Mouse (Mus musculus) brown adipose tissue, adult 24 weeks (tissue): ENCODE measurements at regions not wholly inside any gene's neighbourhood (a gene's known extent, or its start where the extent isn't known, plus 50 kb on each side); places are given as distances from the start of the nearest gene placed in this dataset.

Experiments used
- H3K27ac ChIP-seq: fragments of 200-500 bp; replicated peaks from 2 replicates; pipeline ENCODE4 v1.5.1; 2012; ENCODE audit warnings: low read depth, mild to moderate bottlenecking, low read length
- H3K4me1 ChIP-seq: fragments of 200-500 bp; 2 replicates; pipeline ENCODE4 v1.6.1; 2012; ENCODE audit warnings: low read length, mixed read lengths; ENCODE audit not compliant: control insufficient read depth, insufficient read depth, insufficient read length
- H3K4me3 ChIP-seq: fragments of 200-500 bp; 2 replicates; pipeline ENCODE4 v1.5.1; 2012; ENCODE audit warnings: low read depth, mild to moderate bottlenecking, low read length, moderate library complexity; ENCODE audit not compliant: insufficient read depth

DNA sequence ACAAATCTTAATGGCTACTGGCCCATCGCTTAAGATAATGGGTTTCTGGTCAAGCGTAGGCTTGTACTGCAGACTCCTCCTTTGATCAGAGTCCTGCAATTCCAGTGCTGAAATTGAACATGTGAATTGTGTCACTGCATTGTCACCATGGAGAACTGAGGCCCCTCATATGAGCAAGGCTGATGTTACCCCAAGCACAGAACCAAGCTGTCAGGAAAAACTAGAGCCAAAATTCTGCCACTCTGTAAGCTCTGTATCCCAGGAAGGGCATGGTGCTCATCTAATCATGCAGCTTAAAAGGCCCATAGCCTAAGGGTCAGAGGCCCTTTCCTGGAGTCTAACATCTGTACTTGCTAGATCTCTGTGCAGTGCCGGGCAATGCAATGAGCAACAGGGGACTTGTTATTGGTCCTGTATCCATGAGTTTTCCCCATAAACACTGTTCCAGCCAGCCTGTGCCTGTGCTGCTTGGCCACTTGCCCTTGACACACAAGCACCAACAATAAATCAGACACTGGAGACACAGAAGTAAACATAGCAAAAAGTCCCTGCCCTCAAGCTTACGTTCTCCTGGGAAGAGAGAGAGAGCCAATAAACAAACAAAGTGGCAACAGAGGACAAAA, 760.2 kb downstream of the 1700064H15Rik start:
- no peak overlapping the region for H3K27ac ChIP-seq
- no peak overlapping the region for H3K4me3 ChIP-seq
- no peaks in the 10 kb centered on the region for H3K4me1 ChIP-seq

DNA sequence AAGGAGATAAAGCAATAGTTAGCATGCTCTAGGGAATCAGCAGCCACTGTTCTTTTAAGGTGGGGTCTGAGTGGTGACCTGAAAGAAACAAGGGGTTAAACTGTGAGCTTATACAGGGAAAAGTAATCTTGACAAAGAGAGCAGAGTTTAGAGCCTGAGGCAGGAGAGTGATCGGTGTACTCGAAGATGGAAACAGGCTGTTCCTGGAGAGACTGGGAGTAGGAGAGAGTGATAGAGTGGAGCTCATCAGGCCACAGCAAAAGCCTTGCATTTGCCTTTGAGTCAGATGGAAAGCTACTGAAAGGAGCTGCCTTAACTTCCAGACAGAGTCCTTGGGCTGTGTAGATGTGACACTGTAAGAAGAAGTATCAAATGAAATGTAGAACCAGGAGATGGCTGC, 759.7 kb downstream of the 1700064H15Rik start:
- Histone ChIP-seq H3K27ac (no peak overlapping the region), H3K4me3 (no peak overlapping the region), H3K4me1 (no peaks in the 10 kb centered on the region)

DNA sequence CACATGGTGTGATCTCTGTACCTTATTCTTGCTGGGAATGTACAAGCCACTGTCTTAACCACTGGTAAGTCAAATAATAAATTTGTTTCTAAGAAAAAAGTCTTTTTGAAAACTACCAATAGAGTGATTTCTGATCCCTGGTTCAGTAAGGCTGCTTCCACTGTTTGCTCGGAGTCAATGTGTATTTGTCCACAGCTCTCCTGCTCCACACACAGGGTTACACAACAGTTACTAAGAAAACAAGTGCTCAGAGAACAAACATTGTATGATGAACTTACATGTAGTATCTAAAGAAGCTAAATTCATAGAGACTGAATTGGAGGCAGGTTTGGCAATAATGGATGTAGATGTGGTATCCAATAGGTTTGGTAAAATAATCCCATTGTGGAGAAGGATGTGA, 751.4 kb downstream of the 1700064H15Rik start:
- no peak overlapping the region for H3K4me3 ChIP-seq
- H3K4me1 ChIP-seq: no peaks in the 10 kb centered on the region
- no peak overlapping the region for H3K27ac ChIP-seq

DNA sequence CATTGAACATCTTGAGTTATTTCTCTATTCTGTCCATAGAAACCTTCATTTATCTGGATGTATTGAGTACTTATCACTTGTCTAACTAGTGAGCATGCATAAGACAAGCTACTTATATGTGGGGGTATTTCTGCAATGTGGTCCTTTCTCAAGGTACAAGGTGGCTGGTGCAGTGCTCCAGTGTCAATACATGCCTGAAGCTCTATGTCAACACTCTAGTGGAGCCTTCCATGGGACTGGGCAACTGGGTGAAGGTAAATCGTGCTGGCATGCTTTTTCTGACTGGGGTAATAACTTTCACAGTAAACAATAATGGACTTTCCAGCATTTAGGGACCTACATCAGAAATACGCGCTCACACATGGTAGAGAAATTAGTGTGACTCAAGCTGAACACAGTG, 750.9 kb downstream of the 1700064H15Rik start:
- Histone ChIP-seq H3K27ac (no peak overlapping the region), H3K4me1 (no peaks in the 10 kb centered on the region), H3K4me3 (no peak overlapping the region)

DNA sequence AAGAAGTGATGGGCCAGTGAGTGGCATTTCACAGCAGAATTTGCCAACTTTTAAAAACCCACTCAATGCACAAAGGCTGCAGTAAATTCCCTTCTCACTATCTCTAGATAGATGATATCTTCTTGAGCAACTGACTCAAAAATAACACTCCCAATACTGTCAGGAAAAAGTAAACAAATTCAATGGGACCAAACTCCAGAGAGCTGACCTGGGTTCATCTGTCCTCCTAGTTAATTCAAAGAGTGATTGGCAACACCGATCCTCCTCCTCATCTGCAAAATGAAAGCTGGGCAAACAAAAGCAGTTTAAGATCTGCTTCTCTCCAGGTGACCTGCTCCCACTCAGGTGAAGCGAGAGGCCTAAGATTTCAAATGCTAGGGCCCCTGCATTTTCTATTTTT, 747.3 kb downstream of the 1700064H15Rik start:
- Histone ChIP-seq H3K27ac (no peak overlapping the region), H3K4me3 (no peak overlapping the region), H3K4me1 (no peaks in the 10 kb centered on the region)

DNA sequence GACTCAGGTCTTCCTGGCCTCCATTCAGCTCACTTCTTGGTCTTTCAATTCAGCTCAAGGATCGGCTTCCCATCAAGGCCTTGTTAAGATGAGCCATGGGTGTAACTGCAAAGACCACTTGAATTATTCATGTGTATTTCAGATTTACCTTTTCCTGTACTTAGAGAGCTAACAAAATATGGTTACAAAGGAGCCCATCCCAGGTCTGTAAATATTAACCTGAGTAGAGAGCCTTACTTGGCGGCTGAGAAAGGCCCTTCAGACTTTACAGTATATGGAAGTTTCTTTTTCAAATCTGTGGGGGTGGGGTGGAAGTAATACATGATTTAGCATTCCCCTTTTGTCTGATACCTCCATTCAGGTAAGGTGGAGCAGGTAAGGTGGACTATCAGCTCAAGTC, 735.7 kb downstream of the 1700064H15Rik start:
- Histone ChIP-seq H3K27ac (no peak overlapping the region), H3K4me1 (no peaks in the 10 kb centered on the region), H3K4me3 (no peak overlapping the region)

DNA sequence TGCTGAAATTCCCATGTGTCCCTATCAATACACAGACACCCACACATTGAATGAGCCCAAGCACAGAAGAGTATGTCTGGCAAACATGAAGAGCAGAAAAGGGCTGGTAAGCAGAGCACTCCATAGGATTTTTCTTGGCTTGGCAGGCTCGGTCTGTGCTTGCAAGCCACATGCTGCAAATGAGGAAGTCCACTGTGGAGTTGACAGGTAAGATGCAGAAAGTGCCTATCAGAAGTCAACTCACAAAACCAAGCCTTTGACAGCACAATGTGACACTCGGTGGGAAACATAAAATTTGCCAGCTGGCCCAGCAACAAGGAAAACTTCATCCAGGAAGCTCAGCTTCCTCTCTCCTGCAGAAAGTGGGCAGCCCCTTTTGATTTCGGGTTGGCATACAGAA, 722.7 kb downstream of the 1700064H15Rik start:
- no peak overlapping the region for H3K27ac ChIP-seq
- H3K4me3 ChIP-seq: no peak overlapping the region
- no peaks in the 10 kb centered on the region for H3K4me1 ChIP-seq

DNA sequence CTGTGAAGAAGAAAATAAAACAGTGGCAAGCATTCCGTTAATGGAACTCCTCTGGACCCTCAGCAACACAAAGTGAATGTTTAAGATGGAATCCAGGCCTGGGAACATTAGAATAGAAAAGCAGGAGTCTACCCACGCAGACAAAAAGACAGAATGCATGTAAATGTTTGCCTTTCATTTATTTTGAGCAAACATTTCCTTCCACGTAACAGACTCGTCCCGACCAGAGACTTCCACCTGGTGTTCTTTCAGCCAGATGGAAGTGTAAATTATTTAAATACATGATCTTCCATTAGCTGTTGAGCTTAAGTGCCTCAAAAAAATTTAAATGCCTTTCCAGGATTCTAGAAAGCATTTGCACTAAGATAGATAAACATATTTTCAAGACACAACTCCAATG, 722.3 kb downstream of the 1700064H15Rik start:
- Histone ChIP-seq H3K4me3 (no peak overlapping the region), H3K4me1 (no peaks in the 10 kb centered on the region), H3K27ac (no peak overlapping the region)

DNA sequence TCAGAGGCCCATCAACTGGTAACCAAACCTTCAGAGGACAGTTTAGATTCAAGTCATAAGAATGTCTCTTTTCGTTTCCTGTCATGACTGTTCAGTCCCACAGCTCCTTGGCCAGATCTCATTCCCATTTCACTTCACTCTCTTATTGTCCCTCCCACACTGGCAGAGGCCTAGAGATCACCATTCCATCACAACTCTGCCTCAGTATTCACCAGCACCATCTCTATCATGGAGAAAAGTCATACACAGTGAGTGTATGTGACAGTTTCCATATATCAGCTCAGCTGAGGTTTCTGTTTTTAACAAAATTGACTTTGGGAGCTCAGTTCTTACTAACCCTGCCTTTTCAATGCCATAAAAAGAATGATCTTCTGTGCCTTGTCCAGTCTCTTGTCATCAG, 719.7 kb downstream of the 1700064H15Rik start:
- Histone ChIP-seq H3K4me1 (no peaks in the 10 kb centered on the region), H3K27ac (no peak overlapping the region), H3K4me3 (no peak overlapping the region)

DNA sequence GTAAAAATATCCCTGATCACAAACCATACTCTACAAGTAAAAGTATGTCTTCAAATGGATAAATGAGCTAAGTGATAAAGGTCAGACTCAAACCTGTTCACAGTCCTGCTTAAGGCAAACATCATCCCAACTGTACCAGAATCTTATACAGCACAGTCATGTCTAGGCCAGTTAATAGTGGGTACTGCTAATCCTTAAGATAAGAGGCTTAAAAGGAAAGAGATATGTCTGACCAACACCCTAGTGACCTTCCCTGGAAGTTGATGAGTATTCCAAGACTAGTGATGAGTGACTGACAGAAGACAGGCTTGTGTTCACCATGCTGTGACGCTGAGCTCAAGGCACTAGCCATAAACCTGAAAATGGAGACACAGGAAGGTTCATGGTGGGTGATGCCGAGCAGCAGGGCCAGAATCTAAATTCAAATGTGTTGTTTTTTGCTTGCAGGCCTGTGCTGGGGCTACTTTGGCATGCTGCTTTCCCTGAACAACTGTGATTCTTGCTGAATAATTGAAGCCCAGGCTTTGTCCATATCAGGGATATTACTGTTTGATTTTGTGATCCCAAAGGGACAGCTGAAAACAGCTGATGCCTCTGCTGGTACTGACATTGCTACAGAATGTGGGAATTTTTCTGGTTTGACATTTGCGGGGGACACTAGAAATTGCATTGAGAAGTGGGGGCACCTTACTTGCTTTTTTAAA, 699.9 kb downstream of the 1700064H15Rik start:
- Histone ChIP-seq H3K4me3 (no peak overlapping the region), H3K27ac (no peak overlapping the region)

DNA sequence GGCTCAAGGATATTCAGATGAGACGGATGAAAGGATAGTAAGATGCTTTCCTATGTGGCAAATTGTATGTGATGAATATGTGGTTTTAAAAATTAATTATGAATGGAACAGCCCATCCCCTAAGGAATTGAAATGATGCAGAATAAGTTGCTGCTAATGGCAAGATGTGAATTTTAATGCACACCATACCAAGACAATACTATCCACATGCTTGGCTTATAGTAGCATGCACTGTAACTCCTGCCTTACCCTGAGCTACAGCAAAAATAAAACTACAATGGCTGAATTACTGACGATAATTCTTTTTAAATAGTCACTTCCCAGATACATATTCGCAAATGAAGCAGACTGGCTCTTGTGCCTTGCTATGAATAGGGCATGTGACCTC, 699.4 kb downstream of the 1700064H15Rik start:
- H3K4me1 ChIP-seq: no peaks in the 10 kb centered on the region
- H3K4me3 ChIP-seq: no peak overlapping the region
- no peak overlapping the region for H3K27ac ChIP-seq

More for the DNA sequence above, 699.9 kb downstream of the 1700064H15Rik start:
- H3K4me1 ChIP-seq: no peaks in the 10 kb centered on the region

DNA sequence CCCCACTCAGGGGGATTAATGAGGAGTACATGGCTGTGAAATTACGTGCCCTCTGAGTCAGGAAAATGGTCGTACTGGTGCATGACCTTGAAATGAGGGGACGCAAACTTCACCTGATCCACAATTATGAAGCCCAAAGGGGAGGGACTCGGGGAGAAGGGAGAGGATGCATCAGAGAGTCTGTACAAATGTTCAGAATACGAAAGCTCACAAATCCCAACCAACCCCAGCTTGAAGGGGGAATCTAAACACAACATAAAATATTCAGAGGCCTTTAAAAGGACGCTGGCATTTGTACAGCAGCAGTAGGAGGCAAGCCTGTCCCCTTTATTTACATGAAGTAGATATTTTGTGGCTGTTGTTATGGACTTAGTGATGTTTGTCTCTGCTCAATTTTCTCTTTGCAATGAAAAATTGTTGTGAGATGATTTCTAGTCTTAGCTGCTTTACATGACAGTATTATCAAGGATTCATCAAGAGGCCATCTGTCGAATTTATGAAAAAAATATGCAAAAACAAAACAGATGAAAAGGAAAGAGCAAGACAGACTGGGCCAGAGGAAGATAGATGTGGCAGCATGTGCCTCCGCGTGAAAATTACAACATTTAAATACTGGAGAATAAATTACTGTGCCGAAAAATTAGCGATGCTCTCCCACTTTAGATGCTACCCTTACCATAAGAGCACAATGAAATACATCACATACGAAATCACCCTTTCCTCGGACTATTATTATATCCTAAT, 695.3 kb downstream of the 1700064H15Rik start:
- Histone ChIP-seq H3K4me1 (no peaks in the 10 kb centered on the region), H3K27ac (no peak overlapping the region), H3K4me3 (no peak overlapping the region)

DNA sequence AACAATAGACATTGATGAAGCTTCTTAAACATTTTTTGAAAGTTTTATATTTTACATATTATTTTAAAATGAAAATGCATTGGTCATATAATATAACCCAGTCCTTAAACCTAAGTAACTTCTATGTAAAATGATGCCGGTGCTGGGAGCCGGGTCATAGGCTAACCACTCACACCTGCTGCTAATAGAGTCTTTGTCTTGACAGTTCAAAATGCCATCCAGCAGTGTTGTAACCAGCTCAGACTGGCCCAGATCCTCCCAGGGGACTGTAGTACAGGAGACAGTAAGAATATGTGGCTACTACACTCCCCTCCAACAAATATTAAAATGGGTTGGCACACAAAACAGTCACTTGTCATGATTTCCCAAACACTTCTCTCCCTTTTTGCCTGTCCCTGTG, 693.6 kb downstream of the 1700064H15Rik start:
- no peak overlapping the region for H3K4me3 ChIP-seq
- no peaks in the 10 kb centered on the region for H3K4me1 ChIP-seq
- H3K27ac ChIP-seq: no peak overlapping the region

DNA sequence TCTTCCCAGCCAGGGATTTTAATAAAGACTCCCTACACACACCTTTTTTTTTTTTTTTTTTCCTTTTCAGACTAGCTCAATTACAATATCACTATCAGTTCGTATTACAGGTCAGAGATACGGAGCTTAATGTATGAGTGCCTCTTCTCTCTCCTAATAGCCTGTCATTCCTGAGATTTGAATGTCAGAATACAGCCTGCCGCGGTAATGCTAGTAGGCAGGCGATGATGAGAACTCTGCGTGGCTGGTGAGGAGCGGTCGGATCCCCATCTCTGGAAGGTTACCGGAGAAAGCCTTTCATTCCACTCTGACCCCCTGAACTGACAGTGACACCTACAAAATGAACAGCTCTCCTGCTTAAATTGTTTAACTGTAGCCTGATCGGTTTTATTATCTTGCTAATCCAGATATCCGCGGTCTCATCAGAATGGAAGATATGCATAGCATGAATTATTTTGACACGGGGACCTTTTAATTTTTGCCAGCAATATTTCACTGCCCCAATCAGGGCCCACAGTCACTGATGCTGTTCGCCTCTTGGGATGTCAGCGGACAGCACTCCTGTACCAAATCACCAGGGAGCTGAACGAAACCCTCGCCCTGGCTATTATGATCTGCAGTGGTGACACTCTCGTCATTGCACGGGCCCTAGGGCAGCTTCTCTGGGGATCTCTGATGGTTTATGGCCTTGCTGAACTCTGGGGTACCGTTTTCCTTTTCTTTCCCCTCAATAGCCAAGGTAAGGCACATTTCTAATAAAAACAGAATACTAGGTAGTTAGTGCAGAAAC, 690.9 kb downstream of the 1700064H15Rik start:
- Histone ChIP-seq H3K4me3 (no peak overlapping the region), H3K4me1 (no peaks in the 10 kb centered on the region), H3K27ac (no peak overlapping the region)
